Mouse (Mus musculus) hindbrain, embryonic 10.5 days (tissue): Measurements from ENCODE around the gene Tm6sf1. TPM values are rescaled to one million over a fixed set of nuclear protein-coding genes. Genes with fewer than 3 reads are reported as not detected.

Experiments used
- DNase-seq: peaks from one replicate; pipeline ENCODE4 v3.0.0-alpha.2; 2017; ENCODE audit warnings: low spot score
- H3K27ac ChIP-seq: fragments of 300-500 bp; sonication (generic); 2 replicates; pipeline ENCODE4 v1.5.1; 2016; ENCODE audit warnings: mild to moderate bottlenecking, moderate library complexity
- H3K27me3 ChIP-seq: fragments of 300-500 bp; sonication (generic); 2 replicates; pipeline ENCODE4 v1.6.1; 2016; ENCODE audit warnings: mild to moderate bottlenecking; ENCODE audit not compliant: poor library complexity, insufficient read depth, severe bottlenecking
- H3K36me3 ChIP-seq: fragments of 300-500 bp; sonication (generic); 2 replicates; pipeline ENCODE4 v1.6.1; 2016; ENCODE audit warnings: mild to moderate bottlenecking, moderate library complexity
- H3K4me1 ChIP-seq: fragments of 300-500 bp; sonication (generic); replicated peaks from 2 replicates; pipeline ENCODE4 v1.6.1; 2016; ENCODE audit warnings: mild to moderate bottlenecking
- H3K4me3 ChIP-seq: fragments of 300-500 bp; sonication (generic); 2 replicates; pipeline ENCODE4 v1.5.1; 2016; ENCODE audit warnings: mild to moderate bottlenecking, moderate library complexity
- H3K9me3 ChIP-seq: fragments of 300-500 bp; sonication (generic); 2 replicates; pipeline ENCODE4 v1.6.1; 2016; ENCODE audit warnings: mild to moderate bottlenecking, moderate library complexity
- WGBS: fragments of 180-500 bp; shearing (Covaris S2); methylation state at CpG from one replicate; pipeline ENCODE4 v1.1.7; 2016; 5-methylcytosine and 5-hydroxymethylcytosine counted together
- polyA plus RNA-seq: library from polyadenylated mRNA; unstranded; fragments of >200 nt; fragmentation: Nextera tagmentation; extraction: Ambion mirVana; gene quantifications from 2 replicates; pipeline ENCODE4 v1.2.1, GENCODE M21; 2016

Gene Tm6sf1
- polyA plus RNA-seq, 1 experiment from 2014 or later: 11.9 TPM

GRCm38 (mm10) chr7:81932521-81933045, 73.8 kb downstream of the Tm6sf1 start:
- no peaks in the 10 kb centered on the region for H3K36me3 ChIP-seq
- H3K9me3 ChIP-seq: no peaks in the 10 kb centered on the region
- WGBS: 53% methylated on average over 5 of the region's 5 CpGs
- H3K4me3 ChIP-seq: peak overlapping the region; percentile 81
- no peak for DNase-seq
- H3K27ac ChIP-seq: no peak overlapping the region
- H3K4me1 ChIP-seq: peaks cover 32% of the 10 kb centered on the region
- H3K27me3 ChIP-seq: peaks cover 22% of the 10 kb centered on the region

DNA sequence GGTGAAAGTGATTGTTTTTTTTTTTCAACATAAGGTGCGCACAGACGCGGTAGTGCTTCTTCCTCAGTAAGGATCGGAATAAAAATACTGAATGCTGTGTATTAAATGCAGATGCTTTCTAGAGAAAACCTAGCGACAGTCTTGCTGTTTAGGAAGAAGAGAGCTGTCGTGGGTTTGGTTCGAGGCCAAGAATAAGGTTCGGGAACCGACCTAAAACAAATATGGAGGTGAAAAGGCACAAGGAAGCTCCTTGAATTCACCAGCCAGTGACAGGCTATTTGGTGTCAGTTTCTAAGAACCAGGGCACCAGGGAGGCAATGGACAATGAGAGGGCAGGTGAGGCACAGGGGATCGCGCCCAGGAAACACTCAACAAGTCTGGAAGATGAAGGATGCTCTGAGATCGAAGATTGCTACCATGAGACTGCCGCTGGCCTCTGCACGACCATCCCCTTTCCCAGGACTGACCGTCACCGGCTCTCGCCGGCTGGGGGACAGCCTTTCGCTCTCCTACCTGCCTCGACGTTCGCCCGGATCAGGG, 74.3 kb downstream of the Tm6sf1 start:
- Histone ChIP-seq H3K27ac (peak overlapping the region; percentile 98), H3K4me1 (peaks cover 32% of the 10 kb centered on the region), H3K27me3 (peaks cover 22% of the 10 kb centered on the region), H3K36me3 (no peaks in the 10 kb centered on the region), H3K4me3 (peak overlapping the region; percentile 81), H3K9me3 (no peaks in the 10 kb centered on the region)
- 8% methylated on average over 23 of the region's 23 CpGs for WGBS
- no peak for DNase-seq

DNA sequence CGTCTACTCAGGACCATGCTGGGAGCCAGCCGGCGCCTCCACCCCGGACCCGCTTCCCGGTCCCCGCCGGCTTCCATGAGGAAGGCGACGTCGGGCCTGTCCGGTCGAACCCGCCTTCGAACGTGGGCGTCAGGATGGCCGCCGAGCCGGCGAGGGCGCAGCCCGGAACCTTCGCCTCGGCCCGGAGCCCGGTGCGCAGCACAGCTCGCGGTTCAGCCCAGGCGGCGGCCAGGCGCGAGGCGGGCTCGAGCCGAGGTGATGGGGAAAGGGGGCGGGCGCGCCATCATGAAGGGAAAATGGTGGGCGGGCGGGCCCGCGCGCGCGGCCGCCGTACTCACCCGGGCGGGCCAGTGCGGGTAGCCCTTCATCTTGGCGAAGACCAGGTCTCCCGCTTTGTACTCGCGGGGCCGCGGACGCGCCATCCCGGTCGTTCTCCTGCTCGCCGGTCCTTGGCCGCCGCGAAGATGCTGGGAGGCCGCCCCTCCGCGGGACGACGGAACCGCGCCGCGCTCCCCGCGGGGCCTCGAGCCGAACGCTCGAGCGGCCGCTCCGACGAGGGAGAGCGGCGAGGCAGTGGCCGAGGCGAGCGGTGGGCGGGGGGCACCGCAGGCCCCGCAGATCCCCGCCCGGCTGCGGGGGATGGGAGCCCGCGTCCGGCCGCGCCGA, 74.9 kb downstream of the Tm6sf1 start:
- H3K27ac ChIP-seq: peak overlapping the region; percentile 98
- peaks cover 27% of the 10 kb centered on the region for H3K4me1 ChIP-seq
- under 1% methylated on average over 103 of the region's 103 CpGs for WGBS
- H3K36me3 ChIP-seq: no peaks in the 10 kb centered on the region
- peak overlapping the region; percentile 81 for H3K4me3 ChIP-seq
- DNase-seq: peak; percentile 74
- no peaks in the 10 kb centered on the region for H3K9me3 ChIP-seq
- H3K27me3 ChIP-seq: peaks cover 22% of the 10 kb centered on the region

Other genes starting within 250 kb of the Tm6sf1 start
- 14.7 and 18.5 TPM in 2 replicates for gene Homer2, start 151.5 kb upstream of the Tm6sf1 start, polyA plus RNA-seq
- 113 and 119 TPM in 2 replicates for gene Ramac, start 96.1 kb upstream of the Tm6sf1 start, polyA plus RNA-seq
- 50.1 and 50.8 TPM in 2 replicates for gene 3110040N11Rik, start 69.5 kb upstream of the Tm6sf1 start, polyA plus RNA-seq
- 58.3 and 63.1 TPM in 2 replicates for gene Btbd1, start 29.6 kb upstream of the Tm6sf1 start, polyA plus RNA-seq
- gene Gm10160, start 3.2 kb upstream of the Tm6sf1 start, polyA plus RNA-seq: not detected in 2 replicates
- 20.8 and 23.4 TPM in 2 replicates for gene Hdgfl3, start 75.5 kb downstream of the Tm6sf1 start, polyA plus RNA-seq
- gene Bnc1, start 133.3 kb downstream of the Tm6sf1 start, polyA plus RNA-seq: 0.93 and 0.95 TPM in 2 replicates